Comparison of ENCODE assay signal across 8 mouse cellular contexts in genomic region chr2:180042256-180042857, GRCm38 (mm10). TPM values are rescaled to one million over a fixed set of nuclear protein-coding genes. Genes with fewer than 3 reads are reported as not detected.
DNase-seq lines count a peak whose midpoint lies in the region; ATAC-seq and TF ChIP-seq lines count a peak whose summit lies in the region.

Psma7 (minus strand) TSS chr2:180042433.
Ss18l1 (plus strand) TSS chr2:180042509.

- peak; percentile 56 for DNase-seq in MEL-GATA-1-ER (ENCODE audit: extremely low read depth, low read depth)
- DNase-seq in cerebellum, adult 2 months, result peak; percentile 92
- DNase-seq in forelimb bud, embryonic 11.5 days (ENCODE audit: low read depth, low spot score), result peak; percentile 80
- DNase-seq in heart, postnatal 4 days, result peak; percentile 92
- DNase-seq in layer of hippocampus, adult 9-10 months (ENCODE audit: low spot score), result peak; percentile 64
- peak; percentile 77 for DNase-seq in ovary, adult 18-20 months (ENCODE audit: low spot score)
- DNase-seq in thymus, postnatal 0 days (ENCODE audit: low spot score), result peak; percentile 91

- no peaks in the 10 kb centered on the region for H3K27me3 ChIP-seq in cerebellum, adult 2 months (ENCODE audit: control insufficient read depth, insufficient read depth, low read length)
- no peaks in the 10 kb centered on the region for H3K27me3 ChIP-seq in lung, embryonic 16.5 days (ENCODE audit: control insufficient read depth, insufficient read depth, low read depth, low read length)

- peak; percentile 97 for ATAC-seq in lung, embryonic 16.5 days (ENCODE audit: low read depth)

- peaks cover 14% of the 10 kb centered on the region for H3K36me3 ChIP-seq in lung, embryonic 16.5 days (ENCODE audit: control insufficient read depth, insufficient read depth, low read length)

- peak within 1 kb of the TSS; percentile 97 for H3K4me3 ChIP-seq in cerebellum, adult 2 months (replicated peaks; ENCODE audit: insufficient read depth, low read depth, low read length)
- peak within 1 kb of the TSS; percentile 97 for H3K4me3 ChIP-seq in lung, embryonic 16.5 days (ENCODE audit: low read length)

- TF ChIP-seq POLR2A in cerebellum, adult 2 months (IDR thresholded peaks at IDR 0.05; ENCODE audit: borderline replicate concordance, insufficient read depth, low read length), result peak; percentile 84

- H3K27ac ChIP-seq in cerebellum, adult 2 months (ENCODE audit: insufficient read depth, low read length), result peak within 1 kb of the TSS; percentile 92
- H3K27ac ChIP-seq in lung, embryonic 16.5 days (ENCODE audit: low read length), result peak within 1 kb of the TSS; percentile 90

- H3K4me2 ChIP-seq in lung, embryonic 16.5 days (ENCODE audit: low read depth, low read length), result peak within 1 kb of the TSS; percentile 87

- under 1% methylated on average over 76 of the region's 78 CpGs for WGBS in cerebellum, adult 2 months
- WGBS in lung, embryonic 16.5 days, result under 1% methylated on average over 75 of the region's 78 CpGs

- H3K4me1 ChIP-seq in cerebellum, adult 2 months (ENCODE audit: control insufficient read depth, insufficient read depth, low read length), result peaks cover 28% of the 10 kb centered on the region
- H3K4me1 ChIP-seq in lung, embryonic 16.5 days (replicated peaks; ENCODE audit: control insufficient read depth, insufficient read depth, low read length), result peaks cover 23% of the 10 kb centered on the region

- TF ChIP-seq CTCF in cerebellum, adult 2 months (IDR thresholded peaks at IDR 0.05; ENCODE audit: borderline replicate concordance, insufficient read depth, low read depth, low read length), result no peak

- H3K9me3 ChIP-seq in lung, embryonic 16.5 days (ENCODE audit: control insufficient read depth, low read length), result no peaks in the 10 kb centered on the region

- H3K9ac ChIP-seq in lung, embryonic 16.5 days (ENCODE audit: low read length), result peak within 1 kb of the TSS; percentile 91

RNA-seq across cellular contexts. Expression of gene Psma7, which starts in this region (rescaled TPM):
- polyA plus RNA-seq in cerebellum, adult 2 months (2012; rRNA removed), result 248 and 254 TPM in 2 replicates
- total RNA-seq in heart, postnatal 4 days (2021), result 100 to 1,000 TPM; 174 to 190 TPM
- 458 and 471 TPM in 2 replicates for polyA plus RNA-seq in lung, embryonic 16.5 days (2015; fragmentation: Nextera tagmentation; extraction: Ambion mirVana)
- polyA plus RNA-seq in thymus, postnatal 0 days (2015; fragmentation: Nextera tagmentation; extraction: Ambion mirVana), result 747 and 765 TPM in 2 replicates

RNA-seq across cellular contexts. Expression of gene Ss18l1, which starts in this region (rescaled TPM):
- polyA plus RNA-seq in cerebellum, adult 2 months (2012; rRNA removed), result 27.0 and 28.1 TPM in 2 replicates
- total RNA-seq in heart, postnatal 4 days (2021), result 1 to 10 TPM; 4.0 TPM
- polyA plus RNA-seq in lung, embryonic 16.5 days (2015; fragmentation: Nextera tagmentation; extraction: Ambion mirVana), result 4.0 and 4.7 TPM in 2 replicates
- 2.6 and 2.9 TPM in 2 replicates for polyA plus RNA-seq in thymus, postnatal 0 days (2015; fragmentation: Nextera tagmentation; extraction: Ambion mirVana)

Comparison
In these comparisons a context has a peak if more than half of its experiments do, and no peak if none do; other contexts are left out.
1. Peak in every context shown above with its lines: DNase-seq, ATAC-seq, H3K4me3 ChIP-seq and H3K27ac ChIP-seq.